Mouse (Mus musculus) midbrain, embryonic 15.5 days (tissue): ENCODE results near the gene Cadm1. TPM values are rescaled to one million over a fixed set of nuclear protein-coding genes. Genes with fewer than 3 reads are reported as not detected.

Experiments used
- ATAC-seq: fragments of 200-750 bp; cut with Nextera tagmentation; replicated peaks from 2 replicates; pipeline ENCODE4 v1.8.0; 2017; ENCODE audit warnings: moderate TSS enrichment
- H3K27ac ChIP-seq: fragments of 300-500 bp; sonication (generic); 2 replicates; pipeline ENCODE4 v1.5.1; 2015; ENCODE audit warnings: mild to moderate bottlenecking, inconsistent platforms
- H3K27me3 ChIP-seq: fragments of 300-500 bp; sonication (generic); replicated peaks from 2 replicates; pipeline ENCODE4 v1.6.1; 2015; ENCODE audit warnings: inconsistent platforms
- H3K36me3 ChIP-seq: fragments of 300-500 bp; sonication (generic); replicated peaks from 2 replicates; pipeline ENCODE4 v1.6.1; 2015; ENCODE audit warnings: inconsistent platforms
- H3K4me1 ChIP-seq: fragments of 300-500 bp; sonication (generic); 2 replicates; pipeline ENCODE4 v1.6.1; 2015; ENCODE audit warnings: inconsistent platforms
- H3K4me2 ChIP-seq: fragments of 300-500 bp; sonication (generic); 2 replicates; pipeline ENCODE4 v1.6.1; 2015; ENCODE audit warnings: inconsistent platforms, mild to moderate bottlenecking, moderate library complexity
- H3K4me3 ChIP-seq: fragments of 300-500 bp; sonication (generic); 2 replicates; pipeline ENCODE4 v1.5.1; 2015; ENCODE audit warnings: mild to moderate bottlenecking, inconsistent platforms
- H3K9ac ChIP-seq: fragments of 300-500 bp; sonication (generic); 2 replicates; pipeline ENCODE4 v1.6.1; 2015; ENCODE audit warnings: mild to moderate bottlenecking, inconsistent platforms
- H3K9me3 ChIP-seq: fragments of 300-500 bp; sonication (generic); 2 replicates; pipeline ENCODE4 v1.6.1; 2016; ENCODE audit warnings: inconsistent platforms
- WGBS: fragments of 180-500 bp; shearing (Covaris S2); methylation state at CpG from one replicate; pipeline ENCODE4 v1.1.7; 2015; ENCODE audit warnings: mixed read lengths; 5-methylcytosine and 5-hydroxymethylcytosine counted together
- polyA plus RNA-seq: library from polyadenylated mRNA; unstranded; fragments of >200 nt; fragmentation: Nextera tagmentation; extraction: Ambion mirVana; gene quantifications from 2 replicates; pipeline ENCODE4 v1.2.1, GENCODE M21; 2015

Cadm1 gene
- polyA plus RNA-seq, 1 experiment from 2014 or later = 275 TPM

DNA sequence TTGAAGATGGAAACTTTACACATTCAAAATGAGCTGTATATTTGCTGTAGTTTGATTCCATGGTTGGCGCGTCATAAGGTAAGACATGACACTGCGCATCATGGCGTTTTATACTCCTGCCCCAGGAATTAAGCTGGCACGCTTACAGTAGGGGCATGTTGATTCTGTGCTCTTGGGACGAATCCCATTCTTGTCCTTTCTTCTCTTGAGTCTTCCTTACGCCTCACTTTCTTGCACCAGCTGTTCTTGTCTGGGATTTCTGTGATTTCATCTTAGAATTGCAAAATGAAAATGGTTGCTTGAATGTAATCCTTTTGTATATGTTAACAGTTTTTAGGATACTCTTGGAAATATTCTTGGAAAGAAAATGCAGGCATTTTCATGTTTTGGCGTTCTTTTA lies 56.9 kb downstream of the Cadm1 start:
- Histone ChIP-seq H3K4me3 (no peak overlapping the region), H3K4me1 (peaks cover 46% of the 10 kb centered on the region), H3K27me3 (no peaks in the 10 kb centered on the region), H3K27ac (no peak overlapping the region), H3K4me2 (no peak overlapping the region), H3K36me3 (no peaks in the 10 kb centered on the region), H3K9ac (no peak overlapping the region), H3K9me3 (no peaks in the 10 kb centered on the region)
- no peak for ATAC-seq
- 65% methylated on average over 8 of the region's 8 CpGs for WGBS

DNA sequence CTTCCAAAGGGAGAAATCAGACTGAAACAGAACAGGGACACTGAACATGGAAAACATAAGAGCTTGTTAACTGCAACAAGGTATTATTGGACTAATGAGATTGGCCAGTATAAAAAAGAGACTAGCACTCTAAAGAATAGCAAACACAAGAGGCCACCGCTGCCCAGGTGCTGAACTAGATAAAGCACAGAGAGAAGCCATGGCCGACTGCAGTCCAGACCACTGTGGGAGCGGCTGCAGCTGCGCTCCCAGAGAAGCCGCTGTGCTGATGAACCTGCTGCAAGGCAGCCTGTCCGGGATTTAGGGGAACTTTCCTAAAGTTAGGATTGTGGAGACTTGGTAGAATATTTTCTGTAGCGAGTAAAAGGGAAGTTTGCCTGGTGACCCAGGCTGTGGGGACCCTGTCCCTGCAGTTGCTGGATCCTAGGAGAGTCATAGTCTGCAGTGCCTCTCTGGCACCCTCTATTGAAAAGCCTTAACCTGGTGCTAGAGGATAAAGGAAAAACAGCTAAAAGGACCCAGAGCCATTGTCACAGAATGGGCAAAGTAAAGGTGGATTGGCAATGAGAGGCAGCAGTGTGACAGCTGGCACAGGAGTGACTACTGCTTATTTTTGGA lies 57.7 kb downstream of the Cadm1 start:
- Histone ChIP-seq H3K4me1 (peaks cover 46% of the 10 kb centered on the region), H3K9ac (no peak overlapping the region), H3K4me3 (no peak overlapping the region), H3K9me3 (no peaks in the 10 kb centered on the region), H3K36me3 (no peaks in the 10 kb centered on the region), H3K4me2 (no peak overlapping the region), H3K27ac (no peak overlapping the region), H3K27me3 (no peaks in the 10 kb centered on the region)
- no peak for ATAC-seq
- WGBS = 53% methylated on average over 7 of the region's 7 CpGs

DNA sequence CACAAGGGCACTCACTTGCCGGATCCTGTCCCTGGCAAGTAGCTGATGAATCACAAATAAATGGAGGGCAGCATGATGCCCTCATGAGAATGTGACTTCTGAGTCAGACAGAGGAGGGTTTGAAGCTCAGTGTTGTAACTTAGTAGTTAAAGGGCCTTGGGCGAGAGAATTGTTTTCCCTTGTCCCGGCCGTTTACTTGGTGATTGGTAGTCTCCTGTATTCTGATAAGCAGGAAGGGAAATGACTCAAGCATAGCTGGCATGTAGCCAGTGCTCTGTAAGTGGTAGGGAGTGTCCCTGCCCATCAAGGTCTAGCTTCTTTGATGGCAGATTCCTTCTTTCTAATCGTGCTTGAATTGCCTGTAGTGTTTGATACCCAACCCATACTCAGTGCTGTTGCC lies 59.9 kb downstream of the Cadm1 start:
- Histone ChIP-seq H3K9me3 (no peaks in the 10 kb centered on the region), H3K4me1 (peaks cover 35% of the 10 kb centered on the region), H3K27ac (no peak overlapping the region), H3K27me3 (no peaks in the 10 kb centered on the region), H3K4me2 (no peak overlapping the region), H3K9ac (no peak overlapping the region), H3K36me3 (no peaks in the 10 kb centered on the region), H3K4me3 (no peak overlapping the region)
- ATAC-seq = no peak
- 71% methylated on average over 5 of the region's 5 CpGs for WGBS

DNA sequence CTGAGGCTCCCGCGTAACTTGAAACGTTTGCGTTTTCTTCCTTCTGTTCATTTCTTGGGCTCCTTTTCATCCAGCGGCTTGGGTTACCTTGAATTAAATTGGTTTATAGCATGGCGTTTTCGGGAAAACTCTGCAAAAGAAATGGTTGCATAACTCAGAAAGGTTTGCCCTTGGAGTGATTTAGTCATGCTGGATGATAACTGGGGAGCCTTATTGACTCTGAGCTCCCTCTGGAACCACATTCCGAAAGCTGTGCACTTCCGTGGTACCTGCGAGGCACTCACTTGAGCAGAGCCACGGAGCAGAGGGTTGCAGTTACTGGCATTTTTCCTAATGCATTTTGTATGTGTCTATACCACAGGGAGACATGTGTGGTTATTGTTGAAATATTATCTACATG lies 71.6 kb downstream of the Cadm1 start:
- Histone ChIP-seq H3K27ac (no peak overlapping the region), H3K4me1 (peaks cover 26% of the 10 kb centered on the region), H3K9me3 (no peaks in the 10 kb centered on the region), H3K4me2 (no peak overlapping the region), H3K27me3 (no peaks in the 10 kb centered on the region), H3K36me3 (no peaks in the 10 kb centered on the region), H3K9ac (no peak overlapping the region), H3K4me3 (no peak overlapping the region)
- no peak for ATAC-seq
- WGBS = 51% methylated on average over 11 of the region's 11 CpGs

DNA sequence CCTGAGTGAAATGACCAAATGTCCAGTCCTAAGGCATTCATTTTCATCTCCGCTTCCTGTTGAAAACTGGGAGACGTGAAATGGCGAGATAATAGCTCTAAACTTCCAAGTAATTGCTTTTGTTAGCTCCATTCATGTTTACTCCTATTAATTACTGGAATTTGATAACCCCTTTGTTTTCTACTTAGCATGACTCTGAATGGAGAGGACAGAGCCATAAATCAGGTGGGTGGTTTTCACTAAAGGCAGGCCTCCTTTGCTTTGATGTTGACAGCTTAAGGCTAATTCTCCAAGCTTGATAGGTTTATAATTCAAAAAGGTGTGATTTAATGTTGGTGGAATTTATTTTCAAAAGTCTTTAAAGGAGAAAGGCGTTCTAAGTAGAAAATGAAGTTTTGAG lies 74.0 kb downstream of the Cadm1 start:
- no peak for ATAC-seq

DNA sequence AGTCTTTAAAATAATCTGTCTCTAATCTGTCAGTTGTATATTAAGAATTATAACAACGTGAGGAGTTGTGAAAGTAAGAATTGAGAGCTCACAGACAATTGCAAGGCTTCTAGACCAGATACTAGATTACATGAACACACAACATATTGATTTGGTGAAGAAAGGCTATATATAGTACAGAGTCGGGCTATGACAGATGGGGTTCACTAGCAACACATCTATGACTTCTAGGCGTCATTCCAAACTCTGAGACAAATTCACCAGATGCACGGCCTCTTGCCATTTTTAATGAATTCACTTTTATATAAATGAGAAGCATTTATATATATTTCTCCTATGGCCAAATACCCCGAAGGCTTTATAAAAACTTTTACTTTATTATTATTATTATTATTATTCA lies 75.7 kb downstream of the Cadm1 start:
- H3K4me3 ChIP-seq = no peak overlapping the region
- H3K27me3 ChIP-seq = no peaks in the 10 kb centered on the region
- no peak overlapping the region for H3K9ac ChIP-seq
- no peak overlapping the region for H3K27ac ChIP-seq
- ATAC-seq = no peak
- peaks cover 41% of the 10 kb centered on the region for H3K4me1 ChIP-seq
- H3K9me3 ChIP-seq = no peaks in the 10 kb centered on the region
- H3K4me2 ChIP-seq = no peak overlapping the region
- no peaks in the 10 kb centered on the region for H3K36me3 ChIP-seq
- 82% methylated on average over 5 of the region's 5 CpGs for WGBS

More for the DNA sequence above, 74.0 kb downstream of the Cadm1 start:
- 70% methylated on average over 4 of the region's 4 CpGs for WGBS
- H3K27ac ChIP-seq = no peak overlapping the region
- peaks cover 25% of the 10 kb centered on the region for H3K4me1 ChIP-seq
- H3K27me3 ChIP-seq = no peaks in the 10 kb centered on the region
- H3K36me3 ChIP-seq = no peaks in the 10 kb centered on the region
- H3K4me3 ChIP-seq = no peak overlapping the region
- no peak overlapping the region for H3K4me2 ChIP-seq
- H3K9ac ChIP-seq = no peak overlapping the region
- H3K9me3 ChIP-seq = no peaks in the 10 kb centered on the region

DNA sequence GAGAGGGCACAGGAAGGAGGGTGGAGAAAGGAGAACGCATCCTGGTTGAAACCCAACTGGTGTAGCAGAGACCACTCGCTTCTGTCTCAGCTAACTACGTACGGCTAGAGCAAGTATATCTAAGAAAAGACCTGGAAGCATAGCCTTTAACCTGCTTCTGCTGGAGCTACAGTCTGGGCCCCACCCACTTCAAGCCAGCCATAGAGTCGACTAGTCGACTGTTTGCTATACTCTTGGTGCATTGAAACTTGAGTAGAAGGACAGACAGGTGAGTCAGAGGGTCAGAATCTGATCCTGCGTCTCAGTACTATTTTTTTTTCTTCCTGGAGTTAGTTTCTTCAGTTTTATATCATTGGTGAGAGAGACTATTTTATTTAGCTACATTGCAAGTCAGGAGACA lies 78.5 kb downstream of the Cadm1 start:
- H3K27ac ChIP-seq = no peak overlapping the region
- ATAC-seq = no peak
- H3K27me3 ChIP-seq = no peaks in the 10 kb centered on the region
- H3K4me1 ChIP-seq = peaks cover 43% of the 10 kb centered on the region
- no peak overlapping the region for H3K9ac ChIP-seq
- 84% methylated on average over 7 of the region's 7 CpGs for WGBS
- H3K36me3 ChIP-seq = no peaks in the 10 kb centered on the region
- no peaks in the 10 kb centered on the region for H3K9me3 ChIP-seq
- no peak overlapping the region for H3K4me2 ChIP-seq
- no peak overlapping the region for H3K4me3 ChIP-seq

DNA sequence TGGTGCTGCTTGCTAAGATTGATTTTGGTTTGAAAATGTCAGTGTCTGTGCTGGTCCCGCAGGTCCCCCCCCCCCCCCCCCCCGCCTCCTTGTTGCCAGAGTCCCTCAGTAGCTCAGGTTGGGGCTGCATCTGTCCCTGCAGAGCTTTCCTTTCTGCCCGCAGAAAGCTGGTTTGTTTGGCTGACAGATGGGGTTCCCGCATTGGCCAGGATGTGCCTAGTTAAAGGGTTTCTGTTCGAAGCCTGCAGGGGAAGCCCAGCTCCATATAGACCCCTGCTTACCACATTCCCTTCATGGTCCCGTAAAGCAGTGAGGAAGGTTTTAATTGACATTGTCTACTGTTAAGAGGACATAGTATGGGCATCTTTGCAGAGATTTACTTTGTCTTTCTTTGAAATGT lies 78.9 kb downstream of the Cadm1 start:
- no peak for ATAC-seq
- H3K36me3 ChIP-seq = no peaks in the 10 kb centered on the region
- no peak overlapping the region for H3K4me2 ChIP-seq
- H3K4me1 ChIP-seq = peaks cover 43% of the 10 kb centered on the region
- 29% methylated on average over 6 of the region's 6 CpGs for WGBS
- no peak overlapping the region for H3K4me3 ChIP-seq
- H3K27me3 ChIP-seq = no peaks in the 10 kb centered on the region
- no peaks in the 10 kb centered on the region for H3K9me3 ChIP-seq
- no peak overlapping the region for H3K9ac ChIP-seq
- H3K27ac ChIP-seq = peak overlapping the region; percentile 45

DNA sequence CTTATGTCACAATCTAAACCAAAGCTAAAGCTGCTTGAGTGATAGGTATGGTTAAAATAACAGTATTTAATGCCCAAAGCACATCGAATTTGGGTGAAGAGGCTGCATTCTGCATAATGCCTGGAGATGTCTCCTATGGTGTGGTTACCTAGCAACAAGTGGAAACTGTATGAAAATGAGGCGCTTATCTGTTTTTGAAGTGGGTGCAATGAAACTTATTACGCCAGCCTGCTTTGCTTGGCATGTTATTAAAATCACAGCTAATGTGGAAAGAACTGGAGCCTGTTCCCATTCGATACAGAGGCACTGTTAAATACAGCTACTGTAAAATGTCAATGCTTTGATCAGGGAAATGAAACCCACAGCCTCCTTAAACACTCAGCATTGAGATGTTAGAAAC lies 79.5 kb downstream of the Cadm1 start:
- Histone ChIP-seq H3K4me1 (peaks cover 43% of the 10 kb centered on the region), H3K9me3 (no peaks in the 10 kb centered on the region), H3K4me2 (no peak overlapping the region), H3K36me3 (no peaks in the 10 kb centered on the region), H3K4me3 (no peak overlapping the region), H3K9ac (no peak overlapping the region), H3K27ac (peak overlapping the region; percentile 45), H3K27me3 (no peaks in the 10 kb centered on the region)
- ATAC-seq = 0 out of 2 replicates have a peak, but pooled peaks have one; percentile 42
- WGBS = 18% methylated on average over 4 of the region's 4 CpGs

DNA sequence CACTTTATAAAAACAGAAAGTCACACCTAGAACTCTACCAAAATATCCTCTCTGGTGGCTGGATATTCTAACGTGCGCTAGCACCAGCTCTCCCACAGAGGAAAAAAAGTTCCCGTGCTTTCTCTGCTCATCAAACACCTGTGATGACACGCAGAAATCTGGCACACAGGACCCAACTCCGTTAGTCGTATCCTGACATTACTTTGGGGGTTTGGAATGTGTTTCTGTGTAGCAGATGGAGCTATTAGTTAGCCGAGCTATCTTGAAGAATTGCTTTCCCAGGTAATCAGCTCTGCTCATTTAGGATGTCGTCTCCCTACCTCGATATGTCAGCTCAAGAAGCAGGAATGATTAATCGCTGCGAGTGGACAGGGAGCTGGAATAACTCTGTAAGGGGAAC lies 80.3 kb downstream of the Cadm1 start:
- H3K9ac ChIP-seq = no peak overlapping the region
- ATAC-seq = no peak
- H3K9me3 ChIP-seq = no peaks in the 10 kb centered on the region
- H3K27ac ChIP-seq = no peak overlapping the region
- H3K4me3 ChIP-seq = no peak overlapping the region
- no peaks in the 10 kb centered on the region for H3K27me3 ChIP-seq
- H3K4me2 ChIP-seq = no peak overlapping the region
- peaks cover 43% of the 10 kb centered on the region for H3K4me1 ChIP-seq
- H3K36me3 ChIP-seq = no peaks in the 10 kb centered on the region
- WGBS = 74% methylated on average over 11 of the region's 11 CpGs

DNA sequence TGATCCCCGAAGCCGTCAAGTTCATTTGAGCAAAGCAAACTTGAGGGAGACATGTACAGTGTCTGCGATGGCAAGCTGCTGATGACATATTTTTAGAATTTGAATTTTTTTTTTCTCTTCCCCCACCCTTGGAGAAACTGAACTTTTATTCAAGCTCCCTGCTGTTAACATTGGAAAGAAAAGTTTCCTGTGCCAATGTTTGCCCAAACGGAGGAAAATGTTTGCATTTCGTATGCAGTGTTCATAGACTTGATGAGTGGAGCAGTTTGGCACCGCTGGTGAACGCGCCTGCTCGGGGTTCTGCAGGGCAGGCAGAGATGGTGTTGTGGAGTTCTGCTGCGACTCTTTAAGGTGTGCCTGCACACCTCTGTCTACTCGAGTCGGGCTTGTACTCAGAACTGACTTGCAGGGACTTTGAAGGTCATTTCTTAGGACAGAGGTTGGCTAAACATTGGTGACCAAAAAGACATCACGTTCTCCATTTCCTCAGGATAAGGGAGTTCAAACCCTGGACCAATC lies 83.0 kb downstream of the Cadm1 start:
- 85% methylated on average over 13 of the region's 13 CpGs for WGBS
- Histone ChIP-seq H3K4me1 (peaks cover 61% of the 10 kb centered on the region), H3K27me3 (no peaks in the 10 kb centered on the region), H3K36me3 (no peaks in the 10 kb centered on the region), H3K27ac (no peak overlapping the region), H3K4me2 (no peak overlapping the region), H3K4me3 (no peak overlapping the region), H3K9me3 (no peaks in the 10 kb centered on the region), H3K9ac (no peak overlapping the region)
- no peak for ATAC-seq

DNA sequence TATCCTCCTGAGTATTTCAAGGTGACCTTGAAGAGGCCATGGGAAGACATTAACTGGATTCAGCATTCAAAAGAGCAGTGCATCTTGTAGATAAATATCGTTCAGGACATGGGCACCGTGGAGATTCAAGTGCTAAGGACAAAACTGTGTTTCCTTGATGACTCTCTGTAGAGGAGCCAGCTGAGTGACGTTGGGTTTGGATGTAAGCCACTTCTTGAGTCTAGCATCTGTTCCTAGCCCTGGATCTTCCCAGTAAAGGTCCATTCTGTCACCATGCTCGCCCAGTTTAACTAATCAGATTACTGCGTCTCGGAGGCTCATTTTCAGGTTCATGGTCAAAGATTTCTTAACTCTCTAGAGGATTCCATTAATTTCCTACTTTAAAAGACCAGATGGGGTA lies 85.1 kb downstream of the Cadm1 start:
- Histone ChIP-seq H3K4me2 (no peak overlapping the region), H3K9ac (no peak overlapping the region), H3K27me3 (no peaks in the 10 kb centered on the region), H3K4me1 (peaks cover 55% of the 10 kb centered on the region), H3K36me3 (no peaks in the 10 kb centered on the region), H3K4me3 (no peak overlapping the region), H3K9me3 (no peaks in the 10 kb centered on the region), H3K27ac (no peak overlapping the region)
- WGBS = 59% methylated on average over 6 of the region's 6 CpGs
- ATAC-seq = no peak

DNA sequence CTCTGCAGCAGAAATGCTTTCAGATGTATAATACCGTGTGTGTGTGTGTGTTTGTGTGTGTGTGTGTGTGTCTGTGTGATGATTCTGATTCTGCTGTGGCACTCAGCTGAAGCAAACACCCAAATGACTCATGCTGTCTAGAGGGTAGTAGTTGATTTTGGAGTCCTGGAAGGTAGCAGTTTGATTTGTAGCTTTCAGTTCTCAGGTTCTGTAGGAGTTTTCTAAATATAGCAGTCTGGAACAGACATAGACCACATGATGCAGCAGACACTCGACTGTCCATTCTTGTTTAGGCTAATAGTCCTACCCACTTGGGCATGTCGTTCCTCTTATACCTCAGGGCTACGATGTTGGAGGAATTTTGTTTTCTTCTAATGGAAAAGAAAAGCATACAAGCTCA lies 86.4 kb downstream of the Cadm1 start:
- no peaks in the 10 kb centered on the region for H3K36me3 ChIP-seq
- H3K27me3 ChIP-seq = no peaks in the 10 kb centered on the region
- H3K4me3 ChIP-seq = no peak overlapping the region
- 65% methylated on average over 4 of the region's 4 CpGs for WGBS
- H3K4me2 ChIP-seq = no peak overlapping the region
- H3K9me3 ChIP-seq = no peaks in the 10 kb centered on the region
- no peak for ATAC-seq
- no peak overlapping the region for H3K9ac ChIP-seq
- H3K27ac ChIP-seq = no peak overlapping the region
- H3K4me1 ChIP-seq = peaks cover 47% of the 10 kb centered on the region
